ENCODE assay signal across 8 mouse cellular contexts in genomic region chr5:134551233-134552109, GRCm38 (mm10). TPM values are rescaled to one million over a fixed set of nuclear protein-coding genes. Genes with fewer than 3 reads are reported as not detected.
A peak's percentile ranks its signal among the peaks of the same experiment; 100 is the strongest.
DNase-seq lines count a peak whose midpoint lies in the region; ATAC-seq and TF ChIP-seq lines count a peak whose summit lies in the region.

No protein-coding gene starts in this region.

- DNase-seq in spleen, adult 2 months (ENCODE audit: low read depth in 1 of 2, low spot score in 2 of 2) = peak in 1 of 2 experiments; percentile 9
- DNase-seq in spleen, adult 12 weeks (ENCODE audit: low spot score) = no peak
- DNase-seq in cerebellum, adult 2 months = peak in 1 of 2 experiments; percentile 58
- DNase-seq in frontal cortex, postnatal 14 days (ENCODE audit: low spot score in 2 of 2) = peak; percentile 53 to 62
- peak; percentile 53 for DNase-seq in hindbrain, embryonic 14.5 days (ENCODE audit: low spot score)
- DNase-seq in left cerebral cortex, adult 8-10 months (ENCODE audit: low spot score in 2 of 2) = peak; percentile 40 to 62
- DNase-seq in splenic B cell, adult 2 months (ENCODE audit: low read depth, low spot score) = peak; percentile 35

- H3K27me3 ChIP-seq in spleen, adult 2 months (ENCODE audit: control insufficient read depth, insufficient read depth, low read length) = no peaks in the 10 kb centered on the region
- H3K27me3 ChIP-seq in cerebellum, adult 2 months (ENCODE audit: control insufficient read depth, insufficient read depth, low read length) = no peaks in the 10 kb centered on the region
- H3K27me3 ChIP-seq in hindbrain, embryonic 14.5 days (ENCODE audit: control insufficient read depth, insufficient read depth, low read length) = no peaks in the 10 kb centered on the region
- no peaks in the 10 kb centered on the region for H3K27me3 ChIP-seq in splenic B cell, adult 2 months (ENCODE audit: control insufficient read depth, insufficient read depth, low read length, poor library complexity, severe bottlenecking)

- H3K4me3 ChIP-seq in spleen, adult 2 months (ENCODE audit: extremely low read depth, insufficient read depth, insufficient read length) = peak overlapping the region; percentile 89
- peak overlapping the region; percentile 96 for H3K4me3 ChIP-seq in cerebellum, adult 2 months (replicated peaks; ENCODE audit: insufficient read depth, low read depth, low read length)
- H3K4me3 ChIP-seq in hindbrain, embryonic 14.5 days (replicated peaks; ENCODE audit: low read length) = peak overlapping the region; percentile 99

- peak; percentile 34 for ATAC-seq in hindbrain, embryonic 14.5 days (ENCODE audit: low FRiP score)
- peak; percentile 10 for ATAC-seq in megakaryocyte progenitor cell, adult 5-6 weeks (replicated peaks; ENCODE audit: poor library complexity)

- 3% methylated on average over 51 of the region's 52 CpGs for WGBS in spleen, adult 2 months
- WGBS in cerebellum, adult 2 months = 2% methylated on average over 52 of the region's 52 CpGs
- WGBS in hindbrain, embryonic 14.5 days = under 1% methylated on average over 51 of the region's 52 CpGs

- H3K4me1 ChIP-seq in spleen, adult 2 months (ENCODE audit: control insufficient read depth, insufficient read depth, insufficient read length) = peaks cover 16% of the 10 kb centered on the region; the same call in 1 of the 2 replicates
- peaks cover 13% of the 10 kb centered on the region for H3K4me1 ChIP-seq in cerebellum, adult 2 months (ENCODE audit: control insufficient read depth, insufficient read depth, low read length)
- H3K4me1 ChIP-seq in hindbrain, embryonic 14.5 days (replicated peaks; ENCODE audit: control insufficient read depth, insufficient read depth, low read length) = peaks cover 55% of the 10 kb centered on the region

- H3K9ac ChIP-seq in hindbrain, embryonic 14.5 days = peak overlapping the region; percentile 99

- TF ChIP-seq CTCF in spleen, adult 2 months (IDR thresholded peaks at IDR 0.05; ENCODE audit: extremely low read depth, insufficient read depth, insufficient read length, insufficient replicate concordance) = no peak
- no peak for TF ChIP-seq CTCF in cerebellum, adult 2 months (IDR thresholded peaks at IDR 0.05; ENCODE audit: borderline replicate concordance, insufficient read depth, low read depth, low read length)

- H3K27ac ChIP-seq in spleen, adult 2 months (ENCODE audit: insufficient read depth, low read length) = peak overlapping the region; percentile 62
- peak overlapping the region; percentile 79 for H3K27ac ChIP-seq in cerebellum, adult 2 months (ENCODE audit: insufficient read depth, low read length)
- peak overlapping the region; percentile 99 for H3K27ac ChIP-seq in hindbrain, embryonic 14.5 days

- H3K4me2 ChIP-seq in hindbrain, embryonic 14.5 days (replicated peaks) = peak overlapping the region; percentile 88

- no peak for TF ChIP-seq POLR2A in spleen, adult 2 months (IDR thresholded peaks at IDR 0.05; ENCODE audit: low read depth, low read length)
- TF ChIP-seq POLR2A in cerebellum, adult 2 months (IDR thresholded peaks at IDR 0.05; ENCODE audit: borderline replicate concordance, insufficient read depth, low read length) = no peak

- H3K36me3 ChIP-seq in spleen, adult 2 months (ENCODE audit: control insufficient read depth, insufficient read depth, low read length) = no peaks in the 10 kb centered on the region
- H3K36me3 ChIP-seq in hindbrain, embryonic 14.5 days (replicated peaks; ENCODE audit: control insufficient read depth, insufficient read depth) = 0 out of 2 replicates have a peak, but pooled peaks cover 6% of the 10 kb centered on the region
- H3K36me3 ChIP-seq in splenic B cell, adult 2 months (ENCODE audit: control insufficient read depth, insufficient read depth, low read length, poor library complexity, severe bottlenecking) = no peaks in the 10 kb centered on the region

- no peaks in the 10 kb centered on the region for H3K9me3 ChIP-seq in hindbrain, embryonic 14.5 days (ENCODE audit: control insufficient read depth, low read length)

RNA-seq across cellular contexts. Expression of gene Clip2, which starts 0.8 kb away (rescaled TPM):
- polyA plus RNA-seq in spleen, adult 2 months (2012; rRNA removed) = 10.1 and 10.7 TPM in 2 replicates
- 54.2 and 59.1 TPM in 2 replicates for polyA plus RNA-seq in cerebellum, adult 2 months (2012; rRNA removed)
- 16.3 and 16.8 TPM in 2 replicates for polyA plus RNA-seq in hindbrain, embryonic 14.5 days (2014; fragmentation: Nextera tagmentation; extraction: Ambion mirVana)
- total RNA-seq in left cerebral cortex, adult 8-10 months (2022) = 100 to 1,000 TPM in 2 of 4 experiments, 10 to 100 TPM in 2; 92.9 to 105 (median 99.9) TPM
- total RNA-seq in megakaryocyte progenitor cell, adult 5-6 weeks (2015) = 2.1 and 2.2 TPM in 2 replicates
- total RNA-seq in megakaryocyte progenitor cell, adult 5-6 weeks (2017) = 4.0 and 17.6 TPM in 2 replicates

RNA-seq across cellular contexts. Expression of gene Syna, which starts 8.5 kb away (rescaled TPM):
- 0.06 TPM in 1 of 2 replicates, not detected in the other for polyA plus RNA-seq in spleen, adult 2 months (2012; rRNA removed)
- polyA plus RNA-seq in cerebellum, adult 2 months (2012; rRNA removed) = 0.05 TPM in 1 of 2 replicates, not detected in the other
- 0.25 and 0.39 TPM in 2 replicates for polyA plus RNA-seq in hindbrain, embryonic 14.5 days (2014; fragmentation: Nextera tagmentation; extraction: Ambion mirVana)
- under 1 TPM in 2 of 4 experiments, not detected in 2; 0.17 to 0.19 TPM for total RNA-seq in left cerebral cortex, adult 8-10 months (2022)
- not detected in 2 replicates for total RNA-seq in megakaryocyte progenitor cell, adult 5-6 weeks (2015)
- not detected in 2 replicates for total RNA-seq in megakaryocyte progenitor cell, adult 5-6 weeks (2017)

RNA-seq across cellular contexts. Expression of gene Rfc2, which starts 29.7 kb away (rescaled TPM):
- polyA plus RNA-seq in spleen, adult 2 months (2012; rRNA removed) = 82.8 and 86.9 TPM in 2 replicates
- polyA plus RNA-seq in cerebellum, adult 2 months (2012; rRNA removed) = 113 and 116 TPM in 2 replicates
- 174 and 178 TPM in 2 replicates for polyA plus RNA-seq in hindbrain, embryonic 14.5 days (2014; fragmentation: Nextera tagmentation; extraction: Ambion mirVana)
- 10 to 100 TPM; 54.0 to 67.3 (median 60.3) TPM for total RNA-seq in left cerebral cortex, adult 8-10 months (2022)
- total RNA-seq in megakaryocyte progenitor cell, adult 5-6 weeks (2015) = 230 and 236 TPM in 2 replicates
- 145 and 166 TPM in 2 replicates for total RNA-seq in megakaryocyte progenitor cell, adult 5-6 weeks (2017)
